Mouse (Mus musculus): ENCODE measurements around the gene Dlg4.

DNA sequence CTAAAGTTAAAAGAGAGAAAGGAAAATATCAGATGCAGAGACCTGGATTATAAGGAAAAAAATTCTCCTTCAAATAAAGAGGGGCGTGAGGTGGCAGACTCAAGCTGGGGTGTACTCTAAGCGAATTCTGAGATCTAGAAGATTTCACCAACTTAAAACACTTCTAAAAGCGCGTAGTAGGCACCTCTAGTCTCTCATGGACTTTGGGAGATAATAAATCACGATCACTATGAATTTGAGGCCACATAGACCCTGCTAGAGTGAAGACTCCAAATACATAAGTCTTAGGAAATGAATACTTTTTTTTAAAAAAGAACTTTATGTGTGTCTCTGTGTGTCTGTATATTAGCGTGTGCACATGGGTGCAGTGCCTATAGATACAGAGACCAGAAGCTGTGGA is 1.1 kb upstream of the Dlg4 start:
- no peak for TF ChIP-seq EP300 (IDR thresholded peaks at IDR 0.05; ENCODE audit: low read depth)
- no peak for TF ChIP-seq CTCF (IDR thresholded peaks at IDR 0.05; ENCODE audit: low read depth)

Measured in liver, embryonic 14.5 days (tissue).